Mouse (Mus musculus): ENCODE data around the gene Tmc2.

The Tmc2 gene

DNA sequence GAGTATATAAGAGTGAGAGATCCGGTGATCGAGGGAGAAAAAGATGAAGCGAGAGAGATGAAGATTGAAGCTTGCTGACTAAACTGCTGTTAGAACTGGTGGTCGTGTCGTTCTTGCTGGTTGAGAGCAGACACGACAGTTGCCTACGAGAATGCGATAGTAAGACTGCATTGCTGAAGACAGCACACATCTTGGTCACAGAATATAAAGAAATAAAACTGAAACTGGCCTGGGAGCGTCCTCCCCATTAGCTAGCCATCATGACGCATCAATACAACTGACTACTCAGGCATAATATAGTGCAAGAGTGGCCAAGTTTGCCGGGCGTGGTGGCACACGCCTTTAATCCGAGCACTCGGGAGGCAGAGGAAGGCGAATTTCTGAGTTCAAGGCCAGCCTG, at the start of gene Tmc2:
TSS of gene Tmc2 (plus strand) at position 301 of the 400 bp plus-strand sequence.
- no peak for DNase-seq (ENCODE audit: low spot score)

GRCm38 (mm10) chr2:130146089-130146668, 48.8 kb upstream of the Tmc2 start:
- DNase-seq (ENCODE audit: low spot score) = no peak

- DNase-seq (ENCODE audit: low spot score) = no peak
Measured at GRCm38 (mm10) chr2:130155171-130155570, 39.8 kb upstream of the Tmc2 start.

DNA sequence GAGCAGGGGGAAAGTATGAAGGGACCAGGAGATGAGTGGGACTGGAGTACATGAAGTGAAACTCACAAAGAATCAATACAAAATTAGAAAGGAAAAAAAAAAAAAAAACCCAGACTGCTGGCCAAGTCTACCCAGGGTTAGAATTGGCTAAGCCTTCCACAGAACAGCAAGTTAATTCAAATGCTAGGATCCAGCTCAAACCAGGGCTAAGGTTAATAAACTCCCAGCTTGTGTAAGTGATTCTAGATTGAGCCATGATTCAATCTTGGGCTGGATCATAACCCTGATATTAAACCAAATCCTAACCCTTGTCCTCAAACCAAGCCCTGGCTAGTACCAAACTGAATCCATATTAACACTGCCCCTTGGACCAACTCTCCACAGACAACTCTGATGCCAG, 39.1 kb upstream of the Tmc2 start:
- no peak for DNase-seq (ENCODE audit: low spot score)

- no peak for DNase-seq (ENCODE audit: low spot score)
Measured at GRCm38 (mm10) chr2:130157231-130158087, 37.5 kb upstream of the Tmc2 start.

GRCm38 (mm10) chr2:130158088-130158437, 36.9 kb upstream of the Tmc2 start:
- DNase-seq (ENCODE audit: low spot score) = no peak

DNA sequence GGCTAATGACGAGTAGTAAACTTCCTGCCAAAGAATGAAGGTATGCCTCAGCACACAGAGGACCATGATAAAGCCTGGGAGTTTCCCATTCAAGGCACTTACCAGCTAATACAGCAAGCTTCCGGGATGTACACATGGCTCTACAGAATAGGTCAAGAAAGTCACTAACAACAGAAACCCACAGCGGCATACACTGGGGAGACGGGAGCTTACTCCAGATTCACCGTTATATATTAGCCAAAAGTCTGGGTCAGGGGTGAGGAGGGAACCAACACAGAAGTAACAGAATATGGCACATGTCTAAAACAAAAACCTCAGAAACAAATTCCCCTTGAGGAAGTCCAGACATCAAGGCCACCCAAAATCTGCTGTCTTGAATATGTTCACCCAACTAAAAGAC, 32.3 kb upstream of the Tmc2 start:
- no peak for DNase-seq (ENCODE audit: low spot score)

- no peak for DNase-seq (ENCODE audit: low spot score)
Measured at GRCm38 (mm10) chr2:130166311-130167214, 28.4 kb upstream of the Tmc2 start.

GRCm38 (mm10) chr2:130167861-130168260, 27.1 kb upstream of the Tmc2 start:
- DNase-seq (ENCODE audit: low spot score) = peak; percentile 58

GRCm38 (mm10) chr2:130171674-130172073, 23.3 kb upstream of the Tmc2 start:
- DNase-seq (ENCODE audit: low spot score) = no peak

GRCm38 (mm10) chr2:130176820-130177219, 18.2 kb upstream of the Tmc2 start:
- no peak for DNase-seq (ENCODE audit: low spot score)

GRCm38 (mm10) chr2:130178381-130178705, 16.7 kb upstream of the Tmc2 start:
- no peak for DNase-seq (ENCODE audit: low spot score)

GRCm38 (mm10) chr2:130178706-130179506, 16.1 kb upstream of the Tmc2 start, which contains the start of gene Snrpb:
Snrpb (minus strand) TSS chr2:130179403.
- peak; percentile 91 for DNase-seq (ENCODE audit: low spot score)

- DNase-seq (ENCODE audit: low spot score) = no peak
Measured at GRCm38 (mm10) chr2:130179507-130180019, 15.4 kb upstream of the Tmc2 start.

- no peak for DNase-seq (ENCODE audit: low spot score)
Measured at GRCm38 (mm10) chr2:130188391-130188790, 6.6 kb upstream of the Tmc2 start.

- DNase-seq (ENCODE audit: low spot score) = no peak
Measured at GRCm38 (mm10) chr2:130200961-130201360, 6.0 kb downstream of the Tmc2 start.

GRCm38 (mm10) chr2:130207376-130207775, 12.4 kb downstream of the Tmc2 start:
- DNase-seq (ENCODE audit: low spot score) = no peak

DNA sequence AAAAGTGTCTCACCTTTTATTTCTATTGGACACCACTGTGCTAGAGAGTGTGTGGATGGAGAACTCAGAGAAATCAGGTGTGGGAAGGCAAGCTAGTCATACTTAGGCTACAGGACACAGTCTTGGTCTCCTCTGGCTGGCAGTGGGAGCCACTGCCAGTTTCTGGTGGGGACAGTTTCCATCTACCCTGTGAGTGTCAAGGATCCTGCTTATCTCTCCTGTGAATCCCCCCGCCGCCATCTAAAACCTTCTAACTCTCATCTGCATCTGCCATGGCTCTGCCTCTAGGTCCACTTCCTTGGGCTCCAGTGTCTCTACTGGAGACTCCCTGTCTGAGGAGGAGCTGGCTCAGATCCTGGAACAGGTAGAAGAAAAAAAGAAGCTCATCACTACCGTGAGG, 13.0 kb downstream of the Tmc2 start:
- DNase-seq (ENCODE audit: low spot score) = no peak

GRCm38 (mm10) chr2:130209636-130210035, 14.6 kb downstream of the Tmc2 start:
- no peak for DNase-seq (ENCODE audit: low spot score)

GRCm38 (mm10) chr2:130211581-130211980, 16.6 kb downstream of the Tmc2 start:
- DNase-seq (ENCODE audit: low spot score) = no peak

DNA sequence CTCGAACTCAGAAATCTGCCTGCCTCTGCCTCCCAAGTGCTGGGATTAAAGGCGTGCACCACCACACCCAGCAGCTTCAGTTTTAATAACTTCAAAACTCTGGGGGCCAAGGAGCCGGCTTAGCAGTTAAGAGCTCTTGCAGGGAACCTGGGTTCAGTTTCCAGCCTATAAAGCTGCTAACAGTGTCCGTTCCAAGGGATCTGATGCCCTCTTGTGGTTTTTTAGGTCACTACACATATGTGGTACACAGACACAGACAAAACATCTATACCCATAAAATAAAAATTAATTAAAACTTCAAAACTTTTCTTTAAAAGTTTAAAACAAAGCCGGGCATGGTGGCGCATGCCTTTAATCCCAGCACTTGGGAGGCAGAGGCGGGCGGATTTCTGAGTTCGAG, 51.9 kb downstream of the Tmc2 start:
- DNase-seq (ENCODE audit: low spot score) = no peak

- no peak for DNase-seq (ENCODE audit: low spot score)
Measured at GRCm38 (mm10) chr2:130248226-130248625, 53.2 kb downstream of the Tmc2 start.
